Mouse (Mus musculus) kidney, adult 2 months (tissue): Measurements from ENCODE around the gene Jph2.

Experiments
- CTCF ChIP-seq: fragments of 200-500 bp; conservative IDR thresholded peaks from 2 replicates; pipeline ENCODE4 v1.5.1; 2011; ENCODE audit warnings: low read depth, mild to moderate bottlenecking, control low read depth, low read length, moderate library complexity, mixed read lengths; ENCODE audit not compliant: insufficient read depth, insufficient read length
- POLR2A ChIP-seq: fragments of 200-500 bp; IDR thresholded peaks from one replicate; pipeline ENCODE4 v1.6.1; 2011; ENCODE audit warnings: low read depth, low read length, control low read depth

GRCm38 (mm10) chr2:163392436-163392835, 5.4 kb downstream of the Jph2 start:
- TF ChIP-seq CTCF (no peak), POLR2A (no peak)
